Mouse (Mus musculus): ENCODE measurements around the gene Papln. TPM values are rescaled to one million over a fixed set of nuclear protein-coding genes. Genes with fewer than 3 reads are reported as not detected.
A peak's percentile ranks its signal among the peaks of the same experiment; 100 is the strongest.

The Papln gene
- polyA plus RNA-seq, 1 experiment from 2014 or later, result 4.3 TPM

- ATAC-seq (ENCODE audit: insufficient read depth, low FRiP score), result no peak
Measured at GRCm38 (mm10) chr12:83776766-83777165, 13.3 kb downstream of the Papln start.

DNA sequence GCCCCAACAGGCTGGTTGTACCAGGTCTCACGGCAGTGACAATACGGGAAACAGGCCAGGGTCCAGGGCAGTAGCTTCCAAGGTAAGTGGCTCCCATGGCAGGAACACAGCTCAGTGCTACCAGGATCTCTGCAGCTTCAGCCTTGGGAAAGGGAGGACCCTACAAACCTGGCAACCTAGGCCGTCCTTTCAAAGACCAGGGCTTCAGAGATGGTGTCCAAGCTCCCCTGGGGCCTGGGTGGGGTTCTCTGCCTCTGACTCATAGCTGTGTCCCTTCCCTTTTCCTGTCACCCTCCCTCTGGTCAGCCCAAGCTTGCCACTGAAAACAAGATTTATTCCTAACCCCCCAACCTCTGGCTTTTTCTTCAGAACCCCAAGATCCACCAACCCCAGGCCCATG is 16.7 kb downstream of the Papln start:
- no peaks in the 10 kb centered on the region for H3K27me3 ChIP-seq (ENCODE audit: control insufficient read depth, insufficient read depth, low read length)
- ATAC-seq (ENCODE audit: insufficient read depth, low FRiP score), result no peak
- no peak overlapping the region for H3K4me3 ChIP-seq (replicated peaks; ENCODE audit: low read length)
- no peak overlapping the region for H3K27ac ChIP-seq (ENCODE audit: low read length)
- H3K36me3 ChIP-seq (ENCODE audit: control insufficient read depth, insufficient read depth, low read length), result no peaks in the 10 kb centered on the region
- no peak overlapping the region for H3K9ac ChIP-seq (ENCODE audit: low read length)
- WGBS, result 82% methylated on average over 3 of the region's 3 CpGs
- H3K9me3 ChIP-seq (replicated peaks; ENCODE audit: control insufficient read depth, low read length), result no peaks in the 10 kb centered on the region
- H3K4me1 ChIP-seq (ENCODE audit: control insufficient read depth, insufficient read depth, low read length), result no peaks in the 10 kb centered on the region
- no peak overlapping the region for H3K4me2 ChIP-seq (ENCODE audit: low read depth, low read length)

More at GRCm38 (mm10) chr12:83776766-83777165, 13.3 kb downstream of the Papln start:
- H3K4me1 ChIP-seq (ENCODE audit: control insufficient read depth, insufficient read depth, low read length), result no peaks in the 10 kb centered on the region
- no peaks in the 10 kb centered on the region for H3K27me3 ChIP-seq (ENCODE audit: control insufficient read depth, insufficient read depth, low read length)
- H3K9me3 ChIP-seq (replicated peaks; ENCODE audit: control insufficient read depth, low read length), result no peaks in the 10 kb centered on the region
- 87% methylated on average over 7 of the region's 7 CpGs for WGBS
- H3K36me3 ChIP-seq (ENCODE audit: control insufficient read depth, insufficient read depth, low read length), result no peaks in the 10 kb centered on the region
- no peak overlapping the region for H3K4me2 ChIP-seq (ENCODE audit: low read depth, low read length)
- no peak overlapping the region for H3K9ac ChIP-seq (ENCODE audit: low read length)
- H3K27ac ChIP-seq (ENCODE audit: low read length), result no peak overlapping the region
- no peak overlapping the region for H3K4me3 ChIP-seq (replicated peaks; ENCODE audit: low read length)

GRCm38 (mm10) chr12:83781204-83781603 is 17.8 kb downstream of the Papln start:
- Histone ChIP-seq H3K4me1 (ENCODE audit: control insufficient read depth, insufficient read depth, low read length) (no peaks in the 10 kb centered on the region), H3K4me2 (ENCODE audit: low read depth, low read length) (no peak overlapping the region), H3K27me3 (ENCODE audit: control insufficient read depth, insufficient read depth, low read length) (no peaks in the 10 kb centered on the region), H3K4me3 (replicated peaks; ENCODE audit: low read length) (no peak overlapping the region), H3K36me3 (ENCODE audit: control insufficient read depth, insufficient read depth, low read length) (no peaks in the 10 kb centered on the region), H3K27ac (ENCODE audit: low read length) (no peak overlapping the region), H3K9me3 (replicated peaks; ENCODE audit: control insufficient read depth, low read length) (no peaks in the 10 kb centered on the region), H3K9ac (ENCODE audit: low read length) (no peak overlapping the region)
- ATAC-seq (ENCODE audit: insufficient read depth, low FRiP score), result peak; percentile 42; the same call in 1 of the 2 replicates
- WGBS, result 48% methylated on average over 7 of the region's 7 CpGs

- Histone ChIP-seq H3K27ac (ENCODE audit: low read length) (no peak overlapping the region), H3K36me3 (ENCODE audit: control insufficient read depth, insufficient read depth, low read length) (no peaks in the 10 kb centered on the region), H3K4me2 (ENCODE audit: low read depth, low read length) (no peak overlapping the region), H3K27me3 (ENCODE audit: control insufficient read depth, insufficient read depth, low read length) (no peaks in the 10 kb centered on the region), H3K9ac (ENCODE audit: low read length) (no peak overlapping the region), H3K4me1 (ENCODE audit: control insufficient read depth, insufficient read depth, low read length) (no peaks in the 10 kb centered on the region), H3K4me3 (replicated peaks; ENCODE audit: low read length) (no peak overlapping the region), H3K9me3 (replicated peaks; ENCODE audit: control insufficient read depth, low read length) (no peaks in the 10 kb centered on the region)
- no peak for ATAC-seq (ENCODE audit: insufficient read depth, low FRiP score)
- 71% methylated on average over 23 of the region's 23 CpGs for WGBS
Measured at GRCm38 (mm10) chr12:83781640-83782278, 18.3 kb downstream of the Papln start.

DNA sequence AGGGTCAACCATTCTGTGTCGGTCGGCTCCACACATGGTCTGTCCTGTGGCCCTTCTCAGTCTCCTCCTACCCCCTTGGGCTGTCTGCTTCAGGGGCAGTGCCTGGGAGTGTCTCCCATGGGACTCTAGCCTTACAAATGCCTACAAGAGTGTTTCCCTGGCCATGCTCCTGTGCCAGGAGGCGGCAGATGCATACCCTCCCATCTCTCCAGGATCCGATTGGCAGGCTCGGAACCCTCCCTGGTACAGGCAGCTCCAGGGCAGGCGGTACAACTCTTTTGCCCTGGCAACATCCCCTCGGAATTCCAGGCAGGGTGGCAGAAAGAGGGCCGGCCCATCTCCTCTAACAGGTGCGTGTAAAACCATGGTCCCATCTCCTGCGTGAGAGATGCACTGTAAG is 19.2 kb downstream of the Papln start:
- Histone ChIP-seq H3K4me1 (ENCODE audit: control insufficient read depth, insufficient read depth, low read length) (no peaks in the 10 kb centered on the region), H3K9me3 (replicated peaks; ENCODE audit: control insufficient read depth, low read length) (no peaks in the 10 kb centered on the region), H3K9ac (ENCODE audit: low read length) (no peak overlapping the region), H3K27me3 (ENCODE audit: control insufficient read depth, insufficient read depth, low read length) (no peaks in the 10 kb centered on the region), H3K4me2 (ENCODE audit: low read depth, low read length) (no peak overlapping the region), H3K4me3 (replicated peaks; ENCODE audit: low read length) (no peak overlapping the region), H3K27ac (ENCODE audit: low read length) (no peak overlapping the region), H3K36me3 (ENCODE audit: control insufficient read depth, insufficient read depth, low read length) (no peaks in the 10 kb centered on the region)
- WGBS, result 86% methylated on average over 10 of the region's 10 CpGs
- ATAC-seq (ENCODE audit: insufficient read depth, low FRiP score), result no peak

GRCm38 (mm10) chr12:83785305-83785704 is 21.9 kb downstream of the Papln start:
- Histone ChIP-seq H3K27ac (ENCODE audit: low read length) (no peak overlapping the region), H3K36me3 (ENCODE audit: control insufficient read depth, insufficient read depth, low read length) (no peaks in the 10 kb centered on the region), H3K4me3 (replicated peaks; ENCODE audit: low read length) (no peak overlapping the region), H3K4me1 (ENCODE audit: control insufficient read depth, insufficient read depth, low read length) (no peaks in the 10 kb centered on the region), H3K9me3 (replicated peaks; ENCODE audit: control insufficient read depth, low read length) (no peaks in the 10 kb centered on the region), H3K9ac (ENCODE audit: low read length) (no peak overlapping the region), H3K4me2 (ENCODE audit: low read depth, low read length) (no peak overlapping the region), H3K27me3 (ENCODE audit: control insufficient read depth, insufficient read depth, low read length) (no peaks in the 10 kb centered on the region)
- no peak for ATAC-seq (ENCODE audit: insufficient read depth, low FRiP score)
- WGBS, result 70% methylated on average over 4 of the region's 4 CpGs

- no peak overlapping the region for H3K4me3 ChIP-seq (replicated peaks; ENCODE audit: low read length)
- H3K9ac ChIP-seq (ENCODE audit: low read length), result no peak overlapping the region
- H3K36me3 ChIP-seq (ENCODE audit: control insufficient read depth, insufficient read depth, low read length), result no peaks in the 10 kb centered on the region
- no peak overlapping the region for H3K4me2 ChIP-seq (ENCODE audit: low read depth, low read length)
- WGBS, result 88% methylated on average over 17 of the region's 17 CpGs
- H3K9me3 ChIP-seq (replicated peaks; ENCODE audit: control insufficient read depth, low read length), result no peaks in the 10 kb centered on the region
- H3K27ac ChIP-seq (ENCODE audit: low read length), result no peak overlapping the region
- ATAC-seq (ENCODE audit: insufficient read depth, low FRiP score), result no peak
- H3K4me1 ChIP-seq (ENCODE audit: control insufficient read depth, insufficient read depth, low read length), result no peaks in the 10 kb centered on the region
- no peaks in the 10 kb centered on the region for H3K27me3 ChIP-seq (ENCODE audit: control insufficient read depth, insufficient read depth, low read length)
Measured at GRCm38 (mm10) chr12:83789051-83789780, 25.8 kb downstream of the Papln start.

GRCm38 (mm10) chr12:83789781-83790140 is 26.3 kb downstream of the Papln start:
- ATAC-seq (ENCODE audit: insufficient read depth, low FRiP score), result no peak
- H3K9me3 ChIP-seq (replicated peaks; ENCODE audit: control insufficient read depth, low read length), result no peaks in the 10 kb centered on the region
- no peak overlapping the region for H3K9ac ChIP-seq (ENCODE audit: low read length)
- H3K27ac ChIP-seq (ENCODE audit: low read length), result no peak overlapping the region
- H3K4me1 ChIP-seq (ENCODE audit: control insufficient read depth, insufficient read depth, low read length), result no peaks in the 10 kb centered on the region
- H3K27me3 ChIP-seq (ENCODE audit: control insufficient read depth, insufficient read depth, low read length), result no peaks in the 10 kb centered on the region
- H3K4me2 ChIP-seq (ENCODE audit: low read depth, low read length), result no peak overlapping the region
- no peaks in the 10 kb centered on the region for H3K36me3 ChIP-seq (ENCODE audit: control insufficient read depth, insufficient read depth, low read length)
- H3K4me3 ChIP-seq (replicated peaks; ENCODE audit: low read length), result no peak overlapping the region
- WGBS, result 45% methylated on average over 4 of the region's 4 CpGs

GRCm38 (mm10) chr12:83790749-83791148 is 27.3 kb downstream of the Papln start:
- Histone ChIP-seq H3K36me3 (ENCODE audit: control insufficient read depth, insufficient read depth, low read length) (no peaks in the 10 kb centered on the region; the same call in none of the 2 replicates), H3K27ac (ENCODE audit: low read length) (no peak overlapping the region), H3K4me2 (ENCODE audit: low read depth, low read length) (no peak overlapping the region), H3K9me3 (replicated peaks; ENCODE audit: control insufficient read depth, low read length) (no peaks in the 10 kb centered on the region), H3K9ac (ENCODE audit: low read length) (no peak overlapping the region), H3K4me3 (replicated peaks; ENCODE audit: low read length) (no peak overlapping the region), H3K27me3 (ENCODE audit: control insufficient read depth, insufficient read depth, low read length) (no peaks in the 10 kb centered on the region), H3K4me1 (ENCODE audit: control insufficient read depth, insufficient read depth, low read length) (no peaks in the 10 kb centered on the region)
- no peak for ATAC-seq (ENCODE audit: insufficient read depth, low FRiP score)
- WGBS, result 73% methylated on average over 4 of the region's 4 CpGs

Measured in stomach, embryonic 16.5 days (tissue).